Mouse (Mus musculus) 416B (cell line): ENCODE data around the gene Hoxa5.

Experiments used
- DNase-seq: peaks from one replicate; pipeline ENCODE4 v3.0.0; 2011; ENCODE audit warnings: low read depth

Gene Hoxa5

GRCm38 (mm10) chr6:52163366-52164031 lies 40.9 kb downstream of the Hoxa5 start:
- no peak for DNase-seq

- no peak for DNase-seq
These were observed 41.6 kb downstream of the Hoxa5 start for GRCm38 (mm10) chr6:52162611-52163365.

GRCm38 (mm10) chr6:52162093-52162380 lies 42.4 kb downstream of the Hoxa5 start:
- DNase-seq, result no peak

- no peak for DNase-seq
These were observed 42.9 kb downstream of the Hoxa5 start for GRCm38 (mm10) chr6:52161336-52162092.

GRCm38 (mm10) chr6:52160511-52161335 lies 43.7 kb downstream of the Hoxa5 start:
- no peak for DNase-seq

- DNase-seq, result no peak
These were observed 44.4 kb downstream of the Hoxa5 start for GRCm38 (mm10) chr6:52159979-52160378.

- DNase-seq, result no peak
These were observed 45.1 kb downstream of the Hoxa5 start for GRCm38 (mm10) chr6:52159164-52159761.

GRCm38 (mm10) chr6:52158276-52159051 lies 45.9 kb downstream of the Hoxa5 start, which contains the start of gene Hoxa1:
Gene Hoxa1, minus strand, starts transcription at chr6:52158317.
- no peak for DNase-seq

- no peak for DNase-seq
These were observed 46.7 kb downstream of the Hoxa5 start for GRCm38 (mm10) chr6:52157466-52158275.

- DNase-seq, result no peak
These were observed 47.7 kb downstream of the Hoxa5 start for GRCm38 (mm10) chr6:52156551-52157200.

GRCm38 (mm10) chr6:52155471-52155870 lies 48.9 kb downstream of the Hoxa5 start:
- no peak for DNase-seq

GRCm38 (mm10) chr6:52154044-52154443 lies 50.3 kb downstream of the Hoxa5 start:
- no peak for DNase-seq

GRCm38 (mm10) chr6:52153270-52153669 lies 51.1 kb downstream of the Hoxa5 start:
- no peak for DNase-seq

GRCm38 (mm10) chr6:52152226-52153193 lies 51.9 kb downstream of the Hoxa5 start:
- no peak for DNase-seq
